Mouse (Mus musculus) ES-Bruce4 (cell line): ENCODE measurements around the gene Tmem108. TPM values are rescaled to one million over a fixed set of nuclear protein-coding genes. Genes with fewer than 3 reads are reported as not detected.

ENCODE experiments used
- H3K27ac ChIP-seq: 2 replicates; pipeline ENCODE4 v1.5.1; 2012; ENCODE audit warnings: low read length, inconsistent platforms; ENCODE audit not compliant: insufficient read depth
- H3K27me3 ChIP-seq: 2 replicates; pipeline ENCODE4 v1.6.1; 2012; ENCODE audit warnings: mild to moderate bottlenecking, low read length, inconsistent platforms; ENCODE audit not compliant: control insufficient read depth, poor library complexity, insufficient read depth, severe bottlenecking
- H3K36me3 ChIP-seq: 2 replicates; pipeline ENCODE4 v1.6.1; 2012; ENCODE audit warnings: inconsistent platforms, mild to moderate bottlenecking, low read length, moderate library complexity; ENCODE audit not compliant: control insufficient read depth, poor library complexity, insufficient read depth, severe bottlenecking
- H3K4me1 ChIP-seq: one replicate; pipeline ENCODE4 v1.8.1; 2011; ENCODE audit warnings: low read length; ENCODE audit not compliant: control insufficient read depth, insufficient read depth
- H3K4me3 ChIP-seq: 2 replicates; pipeline ENCODE4 v1.5.1; 2011; ENCODE audit warnings: low read depth, mild to moderate bottlenecking, low read length
- H3K9ac ChIP-seq: 2 replicates; pipeline ENCODE4 v1.6.1; 2012; ENCODE audit warnings: low read depth, mild to moderate bottlenecking, inconsistent platforms; ENCODE audit not compliant: poor library complexity, severe bottlenecking
- H3K9me3 ChIP-seq: replicated peaks from 2 replicates; pipeline ENCODE4 v1.6.1; 2012; ENCODE audit warnings: mild to moderate bottlenecking, low read length, inconsistent platforms; ENCODE audit not compliant: control insufficient read depth, poor library complexity, insufficient read depth, severe bottlenecking
- CTCF ChIP-seq: IDR thresholded peaks from one replicate; pipeline ENCODE4 v1.8.1; 2011; ENCODE audit warnings: low read depth, low read length
- EP300 ChIP-seq: IDR thresholded peaks from 2 replicates; pipeline ENCODE4 v1.6.1; 2011; ENCODE audit warnings: low read depth, low read length; ENCODE audit not compliant: insufficient read depth
- POLR2A ChIP-seq: IDR thresholded peaks from one replicate; pipeline ENCODE4 v1.8.1; 2011; ENCODE audit warnings: low read length; ENCODE audit not compliant: insufficient read depth
- polyA plus RNA-seq: library from polyadenylated mRNA; stranded (reverse); fragments of >200 nt; gene quantifications from 2 replicates; pipeline ENCODE4 v1.2.4, GENCODE M21; 2011; ENCODE audit warnings: low read depth; ENCODE audit not compliant: missing spikeins, insufficient read depth, insufficient read length

Tmem108 gene
- polyA plus RNA-seq, 1 experiment = 2.1 TPM

- H3K4me1 ChIP-seq = no peaks in the 10 kb centered on the region
- H3K36me3 ChIP-seq = no peaks in the 10 kb centered on the region
- H3K9me3 ChIP-seq = no peaks in the 10 kb centered on the region
- H3K9ac ChIP-seq = no peak overlapping the region
- H3K4me3 ChIP-seq = no peak overlapping the region
- no peak for TF ChIP-seq POLR2A
- no peak for TF ChIP-seq CTCF
- TF ChIP-seq EP300 = no peak
- no peak overlapping the region for H3K27ac ChIP-seq
- H3K27me3 ChIP-seq = no peaks in the 10 kb centered on the region
These were observed 210.9 kb downstream of the Tmem108 start for GRCm38 (mm10) chr9:103550661-103551248.

GRCm38 (mm10) chr9:103549178-103549577 lies 212.5 kb downstream of the Tmem108 start:
- H3K9me3 ChIP-seq = no peaks in the 10 kb centered on the region
- TF ChIP-seq EP300 = no peak
- no peak for TF ChIP-seq POLR2A
- TF ChIP-seq CTCF = no peak
- no peaks in the 10 kb centered on the region for H3K27me3 ChIP-seq
- no peak overlapping the region for H3K9ac ChIP-seq
- no peak overlapping the region for H3K27ac ChIP-seq
- no peaks in the 10 kb centered on the region for H3K4me1 ChIP-seq
- no peak overlapping the region for H3K4me3 ChIP-seq
- H3K36me3 ChIP-seq = no peaks in the 10 kb centered on the region

GRCm38 (mm10) chr9:103548606-103549005 lies 213.0 kb downstream of the Tmem108 start:
- no peak for TF ChIP-seq CTCF
- no peak for TF ChIP-seq POLR2A
- TF ChIP-seq EP300 = no peak
- Histone ChIP-seq H3K9ac (no peak overlapping the region), H3K4me1 (no peaks in the 10 kb centered on the region), H3K36me3 (no peaks in the 10 kb centered on the region), H3K27ac (no peak overlapping the region), H3K27me3 (no peaks in the 10 kb centered on the region), H3K9me3 (no peaks in the 10 kb centered on the region), H3K4me3 (no peak overlapping the region)

GRCm38 (mm10) chr9:103546695-103547645 lies 214.7 kb downstream of the Tmem108 start:
- H3K9ac ChIP-seq = no peak overlapping the region
- no peaks in the 10 kb centered on the region for H3K4me1 ChIP-seq
- no peak overlapping the region for H3K27ac ChIP-seq
- no peaks in the 10 kb centered on the region for H3K9me3 ChIP-seq
- TF ChIP-seq CTCF (no peak), EP300 (no peak), POLR2A (no peak)
- H3K27me3 ChIP-seq = no peaks in the 10 kb centered on the region
- H3K36me3 ChIP-seq = no peaks in the 10 kb centered on the region
- H3K4me3 ChIP-seq = no peak overlapping the region

- no peaks in the 10 kb centered on the region for H3K9me3 ChIP-seq
- no peaks in the 10 kb centered on the region for H3K27me3 ChIP-seq
- H3K9ac ChIP-seq = no peak overlapping the region
- H3K4me1 ChIP-seq = no peaks in the 10 kb centered on the region
- no peak overlapping the region for H3K27ac ChIP-seq
- TF ChIP-seq POLR2A (no peak), CTCF (no peak), EP300 (no peak)
- no peak overlapping the region for H3K4me3 ChIP-seq
- no peaks in the 10 kb centered on the region for H3K36me3 ChIP-seq
These were observed 215.9 kb downstream of the Tmem108 start for GRCm38 (mm10) chr9:103545729-103546128.

DNA sequence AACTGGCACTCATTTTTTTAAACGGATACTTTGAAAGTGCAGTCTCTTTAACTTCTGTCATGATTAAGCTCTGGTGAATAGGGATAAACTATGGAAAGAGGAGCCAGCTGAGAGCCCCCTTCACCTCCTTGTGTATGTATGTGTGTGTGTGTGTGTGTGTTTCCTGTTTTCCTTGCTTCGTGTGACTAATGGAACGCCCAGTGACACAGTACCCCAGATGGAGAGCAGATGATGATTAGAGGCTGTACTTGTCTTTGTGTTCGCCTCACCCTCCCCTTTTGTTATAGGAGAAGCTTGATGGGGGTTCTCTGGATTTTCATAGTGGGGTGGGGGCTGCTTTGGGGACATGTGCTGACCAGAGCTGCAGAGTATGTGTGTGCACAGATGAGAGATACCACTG lies 216.4 kb downstream of the Tmem108 start:
- Histone ChIP-seq H3K9ac (no peak overlapping the region), H3K27me3 (no peaks in the 10 kb centered on the region), H3K4me1 (no peaks in the 10 kb centered on the region), H3K36me3 (no peaks in the 10 kb centered on the region), H3K4me3 (no peak overlapping the region), H3K27ac (no peak overlapping the region), H3K9me3 (no peaks in the 10 kb centered on the region)
- TF ChIP-seq CTCF (no peak), POLR2A (no peak), EP300 (no peak)
